Mouse (Mus musculus): ENCODE data around the gene Plxdc1.

Plxdc1 gene

GRCm38 (mm10) chr11:98012831-98013230 lies 26.6 kb upstream of the Plxdc1 start:
- no peak for DNase-seq

DNA sequence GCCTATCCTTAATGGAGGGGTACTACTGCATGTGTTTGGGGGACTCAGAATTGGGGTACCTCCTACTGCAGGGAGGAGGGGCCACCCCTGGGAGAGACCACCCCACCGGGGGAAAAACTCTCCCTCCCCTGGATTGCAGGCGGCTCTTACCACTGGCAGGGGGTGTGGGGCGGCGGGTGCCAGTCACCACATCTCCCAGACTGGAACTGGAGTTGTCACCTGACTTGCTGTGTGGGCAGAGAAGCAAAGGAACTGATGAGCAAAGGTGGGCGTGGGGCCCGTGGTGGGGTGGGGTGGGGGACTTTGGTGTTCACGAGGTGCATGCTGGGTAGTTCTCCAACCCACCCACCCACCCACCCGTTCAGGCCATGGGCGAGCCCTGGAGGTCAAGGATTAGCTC lies 25.5 kb upstream of the Plxdc1 start:
- DNase-seq, result no peak

- DNase-seq, result no peak
Observed at GRCm38 (mm10) chr11:98008087-98008486, 21.8 kb upstream of the Plxdc1 start.

- DNase-seq, result peak in 1 of 2 experiments; percentile 26
Observed at GRCm38 (mm10) chr11:98005686-98006085, 19.4 kb upstream of the Plxdc1 start.

GRCm38 (mm10) chr11:98005076-98005475 lies 18.8 kb upstream of the Plxdc1 start:
- DNase-seq, result peak; percentile 66 to 72

- DNase-seq, result peak in 1 of 2 experiments; percentile 30
Observed at GRCm38 (mm10) chr11:98004161-98004560, 17.9 kb upstream of the Plxdc1 start.

GRCm38 (mm10) chr11:98003171-98003671 lies 17.0 kb upstream of the Plxdc1 start:
- DNase-seq, result peak; percentile 59

- DNase-seq, result peak; percentile 75 to 83
Observed at GRCm38 (mm10) chr11:98002627-98003026, 16.4 kb upstream of the Plxdc1 start.

GRCm38 (mm10) chr11:98001986-98002385 lies 15.7 kb upstream of the Plxdc1 start:
- DNase-seq, result no peak

DNA sequence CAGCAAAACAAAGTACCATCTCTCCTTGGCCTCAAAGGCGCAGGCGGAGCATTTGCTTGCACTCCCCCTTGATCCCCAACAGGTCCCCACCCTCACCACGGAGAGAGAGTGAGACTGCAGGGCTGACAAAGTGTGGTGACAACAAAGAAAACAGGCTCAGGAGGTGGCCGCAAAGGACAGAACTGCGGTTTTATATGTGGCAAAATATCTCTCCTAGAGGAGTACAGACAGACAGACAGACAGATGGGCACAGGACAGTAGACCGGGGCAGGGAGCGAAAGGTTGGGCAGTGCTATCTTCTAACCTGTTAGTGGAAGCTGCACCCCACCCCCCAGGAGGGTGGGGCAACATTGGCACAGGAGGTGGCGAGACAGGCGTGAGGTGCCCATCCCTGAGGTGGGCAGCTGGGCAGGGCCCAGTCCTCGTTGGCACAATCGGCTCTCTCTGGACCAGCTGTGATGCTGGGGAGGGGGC lies 15.1 kb upstream of the Plxdc1 start:
- DNase-seq, result no peak

DNA sequence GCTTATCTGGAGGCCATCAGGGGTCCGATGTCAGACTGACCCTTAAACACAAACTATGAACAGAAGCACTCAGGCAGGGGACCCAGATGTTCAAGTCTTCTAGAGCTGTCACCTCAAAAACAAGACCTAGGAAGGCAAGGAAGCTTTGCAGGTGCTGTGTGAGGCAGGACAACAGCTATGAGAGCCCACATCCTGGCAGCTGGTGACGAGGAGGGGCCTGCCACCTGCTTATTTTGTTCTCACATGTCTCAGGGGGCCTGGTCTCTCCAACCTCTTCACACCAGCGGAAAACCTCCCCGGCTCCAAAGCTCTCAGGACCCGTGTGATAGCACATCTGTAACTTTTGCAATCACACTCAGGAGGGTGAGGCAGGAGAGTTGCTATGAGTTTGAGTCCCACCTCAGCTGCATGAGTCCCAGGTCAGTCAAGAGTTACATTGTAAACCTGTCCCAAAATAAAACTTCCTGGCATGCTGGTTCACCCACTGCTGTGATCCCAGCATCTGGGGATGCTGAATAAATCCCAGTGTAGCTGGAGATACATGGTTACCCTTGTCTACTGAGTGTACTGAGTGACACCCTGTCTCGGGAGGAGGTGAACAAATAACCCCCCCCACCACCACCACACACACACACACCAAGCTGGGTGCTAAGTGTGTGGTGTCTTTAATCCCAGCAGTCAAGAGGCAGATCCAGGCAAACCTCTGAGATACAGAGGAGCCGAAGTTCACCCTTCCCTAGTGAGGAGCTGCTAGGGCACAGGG lies 14.3 kb upstream of the Plxdc1 start:
- DNase-seq, result peak; percentile 13 to 37

- DNase-seq, result no peak
Observed at GRCm38 (mm10) chr11:97999748-98000147, 13.5 kb upstream of the Plxdc1 start.

DNA sequence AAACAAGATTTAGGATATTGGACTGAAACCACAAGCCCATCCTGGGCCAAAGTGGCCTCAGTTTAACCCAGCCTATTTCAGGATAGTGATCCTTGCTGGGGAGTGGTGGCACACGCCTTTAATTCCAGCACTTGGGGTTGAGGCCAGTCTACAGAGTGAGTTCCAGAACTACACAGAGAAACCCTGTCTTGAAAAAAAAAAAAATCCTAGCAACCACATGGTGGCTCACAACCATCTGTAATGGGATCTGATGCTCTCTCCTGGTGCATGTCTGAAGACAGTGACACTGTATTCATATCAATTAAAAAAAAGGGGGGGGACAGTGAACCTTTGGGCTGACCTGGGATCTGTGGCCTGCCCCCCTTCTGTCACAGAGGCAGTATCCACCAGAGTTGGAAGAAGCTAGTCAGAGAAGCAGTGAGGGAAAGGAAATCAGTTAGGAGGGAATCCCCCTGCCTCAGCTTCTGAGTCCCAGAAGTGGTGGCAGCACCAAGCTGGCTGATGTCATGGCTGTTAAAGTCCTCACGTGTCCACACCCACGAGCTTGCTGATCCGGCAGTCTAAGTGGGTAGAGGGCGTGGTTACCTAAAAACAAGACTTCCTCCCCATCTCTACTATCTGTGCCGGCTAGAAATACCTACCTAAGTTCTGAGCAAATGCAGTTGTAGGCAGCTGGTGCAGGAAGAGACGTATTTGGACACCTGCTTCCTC lies 12.8 kb upstream of the Plxdc1 start:
- peak in 1 of 2 experiments; percentile 17 for DNase-seq

GRCm38 (mm10) chr11:97998074-97998793 lies 12.0 kb upstream of the Plxdc1 start:
- peak in 1 of 2 experiments; percentile 30 for DNase-seq

GRCm38 (mm10) chr11:97997387-97997960 lies 11.2 kb upstream of the Plxdc1 start:
- no peak for DNase-seq

DNA sequence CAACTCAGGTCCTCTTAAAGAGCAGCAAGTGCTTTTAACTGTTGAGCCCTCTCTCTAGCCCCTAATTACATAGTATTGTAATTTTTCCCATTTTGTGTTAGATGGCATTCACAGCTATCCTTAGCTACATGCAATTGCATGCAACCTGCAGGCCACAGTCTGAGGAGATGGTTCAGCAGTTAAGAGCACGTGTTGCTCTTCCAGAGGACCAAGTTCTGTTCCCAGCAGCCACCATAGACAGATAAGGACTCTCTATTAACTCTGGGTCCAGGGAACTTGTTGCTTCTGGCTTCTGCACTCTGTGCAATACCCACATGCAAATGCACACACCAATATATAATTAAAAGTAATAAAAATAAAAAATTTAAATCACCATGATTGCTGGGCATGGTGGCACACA lies 10.4 kb upstream of the Plxdc1 start:
- DNase-seq, result no peak

DNA sequence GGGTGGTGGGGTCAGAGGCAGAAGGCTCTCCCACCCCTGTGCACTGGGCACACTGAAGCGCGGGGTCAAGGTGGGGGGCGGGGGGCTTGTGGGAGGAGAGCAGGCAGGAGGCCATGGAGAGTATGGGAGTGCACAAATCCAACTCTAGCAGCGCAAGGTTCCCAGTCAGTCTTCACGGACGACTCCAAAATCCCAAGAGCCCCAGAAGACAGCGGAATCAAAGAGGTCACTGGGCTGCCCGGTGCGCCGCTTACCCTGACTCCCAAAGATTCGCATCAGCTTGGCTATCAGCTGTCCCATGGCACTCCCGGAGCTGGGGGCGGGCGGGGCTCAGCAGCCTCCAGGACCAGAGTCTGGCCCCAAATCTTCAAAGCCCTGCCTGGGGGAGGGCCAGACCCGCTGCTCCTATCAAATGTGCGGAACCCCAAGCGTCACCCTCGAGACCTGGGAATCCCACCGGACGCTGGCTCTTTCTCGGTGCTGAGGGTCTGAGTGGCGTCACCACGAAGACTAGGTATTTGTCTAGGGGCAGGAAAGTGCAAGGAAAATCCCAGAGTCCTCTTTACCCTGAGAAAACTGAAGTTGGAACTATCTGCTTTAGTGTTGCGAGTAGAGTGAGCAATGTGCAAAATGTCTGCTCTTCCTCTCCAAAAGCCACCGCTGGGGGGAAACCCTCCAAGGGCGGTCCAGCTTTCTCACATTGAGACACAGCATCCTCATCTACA lies 9.5 kb upstream of the Plxdc1 start, which contains the start of gene Arl5c:
Arl5c (minus strand) TSS at position 618 of the 725 bp plus-strand sequence.
- peak; percentile 42 to 44 for DNase-seq

DNA sequence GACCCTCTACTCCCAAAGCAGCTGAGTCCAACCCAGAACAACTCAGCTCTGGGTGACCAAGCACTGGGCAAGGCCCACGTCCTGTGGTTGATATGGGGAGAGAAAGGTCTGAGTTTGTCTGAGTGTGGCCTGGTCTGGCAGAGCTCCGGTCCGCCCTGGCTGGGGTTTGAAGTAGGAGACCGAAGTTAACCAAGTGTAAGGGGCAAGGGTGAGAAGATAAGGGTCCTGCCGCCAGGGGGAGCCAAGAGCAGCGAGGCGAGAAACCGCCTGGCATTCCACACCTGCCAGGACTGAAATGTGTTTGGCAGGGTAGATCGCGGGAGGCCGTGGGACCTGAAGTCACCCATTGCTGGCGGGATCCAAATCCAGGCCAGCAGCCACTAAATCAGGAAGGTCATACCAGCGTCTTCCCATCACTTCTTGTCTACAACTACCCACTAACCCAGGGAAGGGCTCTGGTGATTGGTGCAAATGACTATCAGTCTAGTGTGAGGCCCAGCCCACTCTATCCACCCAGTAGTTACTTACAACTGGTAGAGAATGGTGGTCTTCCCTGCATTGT lies 8.4 kb upstream of the Plxdc1 start:
- DNase-seq, result peak; percentile 85 to 88

- DNase-seq, result peak; percentile 89 to 92
Observed at GRCm38 (mm10) chr11:97988530-97989096, 2.4 kb upstream of the Plxdc1 start.

DNA sequence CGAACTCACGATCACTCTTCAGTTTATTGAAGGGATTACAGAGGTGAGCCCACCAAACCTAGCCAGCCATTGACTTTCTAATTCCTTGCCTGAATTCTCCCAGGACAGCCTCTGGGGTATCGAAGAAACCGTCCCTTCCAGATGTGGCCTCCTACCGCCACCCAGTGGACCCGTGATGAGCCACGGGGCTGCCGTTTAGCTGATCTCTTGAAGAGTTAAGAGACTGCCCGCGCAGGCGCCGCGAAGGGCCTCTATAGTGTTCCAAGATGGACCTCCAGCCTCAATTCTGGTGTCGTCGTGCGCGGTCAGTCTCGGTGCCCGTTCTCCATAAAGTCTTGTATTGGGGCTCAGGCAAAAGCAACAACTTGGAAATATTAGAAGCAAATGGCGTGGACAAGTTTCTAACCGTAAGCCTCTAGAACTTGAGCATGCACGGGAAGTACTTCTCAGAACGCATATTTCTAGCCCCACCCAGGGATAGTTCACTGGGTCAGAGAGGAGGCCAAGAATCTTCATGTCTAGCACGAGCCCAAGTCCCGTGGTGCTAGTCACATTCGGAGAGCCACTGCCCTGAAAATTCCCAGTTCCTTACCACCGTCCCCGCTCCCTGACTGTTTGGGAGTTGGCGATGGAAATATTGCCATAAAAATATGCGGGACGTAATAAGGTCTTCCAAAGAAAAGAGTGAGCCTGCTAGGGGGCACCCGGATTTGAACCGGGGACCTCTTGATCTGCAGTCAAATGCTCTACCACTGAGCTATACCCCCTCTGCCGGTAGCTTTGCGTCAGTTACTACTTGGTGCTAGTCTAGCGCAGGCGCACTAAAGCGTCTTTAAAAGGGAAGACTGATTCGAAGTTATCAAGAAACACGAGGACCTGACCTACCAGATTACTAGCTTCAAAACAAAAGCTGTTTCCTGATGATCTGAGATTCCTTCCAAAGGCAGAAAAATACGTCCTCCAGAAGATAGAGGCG lies 1.6 kb upstream of the Plxdc1 start:
- peak; percentile 93 to 95 for DNase-seq

All from lung, adult 18-20 months (tissue).